Mouse (Mus musculus) lung, embryonic 15.5 days (tissue): ENCODE measurements around the gene Tll2. TPM values are rescaled to one million over a fixed set of nuclear protein-coding genes. Genes with fewer than 3 reads are reported as not detected.

Experiments used
- ATAC-seq: fragments of 200-750 bp; cut with Nextera tagmentation; 2 replicates; pipeline ENCODE4 v1.8.0; 2017; ENCODE audit warnings: moderate number of reproducible peaks, borderline replicate concordance; ENCODE audit not compliant: low FRiP score, low TSS enrichment; ENCODE audit errors: extremely low read depth
- H3K27ac ChIP-seq: fragments of 300-500 bp; sonication (generic); 2 replicates; pipeline ENCODE4 v1.5.1; 2015; ENCODE audit warnings: moderate library complexity, mild to moderate bottlenecking, inconsistent platforms
- H3K27me3 ChIP-seq: fragments of 300-500 bp; sonication (generic); 2 replicates; pipeline ENCODE4 v1.6.1; 2015; ENCODE audit warnings: inconsistent platforms
- H3K36me3 ChIP-seq: fragments of 300-500 bp; sonication (generic); 2 replicates; pipeline ENCODE4 v1.6.1; 2015; ENCODE audit warnings: inconsistent platforms
- H3K4me1 ChIP-seq: fragments of 300-500 bp; sonication (generic); 2 replicates; pipeline ENCODE4 v1.6.1; 2015; ENCODE audit warnings: inconsistent platforms
- H3K4me2 ChIP-seq: fragments of 300-500 bp; sonication (generic); 2 replicates; pipeline ENCODE4 v1.6.1; 2015; ENCODE audit warnings: inconsistent platforms, mild to moderate bottlenecking, moderate library complexity
- H3K4me3 ChIP-seq: fragments of 300-500 bp; sonication (generic); 2 replicates; pipeline ENCODE4 v1.5.1; 2015; ENCODE audit warnings: mild to moderate bottlenecking, inconsistent platforms
- H3K9ac ChIP-seq: fragments of 300-500 bp; sonication (generic); 2 replicates; pipeline ENCODE4 v1.6.1; 2015; ENCODE audit warnings: inconsistent platforms
- H3K9me3 ChIP-seq: fragments of 300-500 bp; sonication (generic); 2 replicates; pipeline ENCODE4 v1.6.1; 2016; ENCODE audit warnings: inconsistent platforms
- WGBS: fragments of 180-500 bp; shearing (Covaris S2); methylation state at CpG from one replicate; pipeline ENCODE4 v1.1.7; 2015; 5-methylcytosine and 5-hydroxymethylcytosine counted together
- polyA plus RNA-seq: library from polyadenylated mRNA; unstranded; fragments of >200 nt; fragmentation: Nextera tagmentation; extraction: Ambion mirVana; gene quantifications from 2 replicates; pipeline ENCODE4 v1.2.1, GENCODE M21; 2015

Gene Tll2
- polyA plus RNA-seq, 1 experiment from 2014 or later, result not detected

- Histone ChIP-seq H3K36me3 (no peaks in the 10 kb centered on the region), H3K27ac (no peak overlapping the region), H3K9me3 (no peaks in the 10 kb centered on the region), H3K9ac (no peak overlapping the region), H3K4me1 (no peaks in the 10 kb centered on the region), H3K4me2 (no peak overlapping the region), H3K27me3 (no peaks in the 10 kb centered on the region), H3K4me3 (no peak overlapping the region)
- WGBS, result 67% methylated on average over 4 of the region's 4 CpGs
- no peak for ATAC-seq
Measured at GRCm38 (mm10) chr19:41152462-41152861, 54.2 kb downstream of the Tll2 start.

GRCm38 (mm10) chr19:41152016-41152370 lies 54.6 kb downstream of the Tll2 start:
- H3K4me3 ChIP-seq, result no peak overlapping the region
- 88% methylated on average over 3 of the region's 3 CpGs for WGBS
- H3K9ac ChIP-seq, result no peak overlapping the region
- no peaks in the 10 kb centered on the region for H3K9me3 ChIP-seq
- H3K27me3 ChIP-seq, result no peaks in the 10 kb centered on the region
- no peaks in the 10 kb centered on the region for H3K4me1 ChIP-seq
- no peak overlapping the region; the same call in 1 of the 2 replicates for H3K27ac ChIP-seq
- no peak for ATAC-seq
- H3K36me3 ChIP-seq, result no peaks in the 10 kb centered on the region
- H3K4me2 ChIP-seq, result no peak overlapping the region

- H3K4me2 ChIP-seq, result no peak overlapping the region
- ATAC-seq, result no peak
- H3K4me3 ChIP-seq, result no peak overlapping the region
- H3K4me1 ChIP-seq, result no peaks in the 10 kb centered on the region
- no peak overlapping the region for H3K27ac ChIP-seq
- H3K36me3 ChIP-seq, result no peaks in the 10 kb centered on the region
- no peak overlapping the region for H3K9ac ChIP-seq
- H3K9me3 ChIP-seq, result no peaks in the 10 kb centered on the region
- WGBS, result 57% methylated on average over 7 of the region's 7 CpGs
- H3K27me3 ChIP-seq, result no peaks in the 10 kb centered on the region
Measured at GRCm38 (mm10) chr19:41151321-41152015, 55.2 kb downstream of the Tll2 start.

- Histone ChIP-seq H3K4me1 (no peaks in the 10 kb centered on the region), H3K9ac (no peak overlapping the region), H3K36me3 (no peaks in the 10 kb centered on the region), H3K4me3 (no peak overlapping the region), H3K27me3 (no peaks in the 10 kb centered on the region), H3K27ac (no peak overlapping the region), H3K4me2 (no peak overlapping the region), H3K9me3 (no peaks in the 10 kb centered on the region)
- no peak for ATAC-seq
- WGBS, result 64% methylated on average over 8 of the region's 8 CpGs
Measured at GRCm38 (mm10) chr19:41140961-41141360, 65.7 kb downstream of the Tll2 start.

- H3K4me1 ChIP-seq, result no peaks in the 10 kb centered on the region
- H3K36me3 ChIP-seq, result no peaks in the 10 kb centered on the region
- no peaks in the 10 kb centered on the region for H3K9me3 ChIP-seq
- no peak overlapping the region for H3K27ac ChIP-seq
- no peak for ATAC-seq
- H3K9ac ChIP-seq, result no peak overlapping the region
- 42% methylated on average over 4 of the region's 4 CpGs for WGBS
- no peak overlapping the region for H3K4me2 ChIP-seq
- H3K4me3 ChIP-seq, result no peak overlapping the region
- H3K27me3 ChIP-seq, result no peaks in the 10 kb centered on the region
Measured at GRCm38 (mm10) chr19:41139629-41140028, 67.0 kb downstream of the Tll2 start.

- no peak overlapping the region for H3K9ac ChIP-seq
- no peaks in the 10 kb centered on the region for H3K27me3 ChIP-seq
- H3K4me2 ChIP-seq, result no peak overlapping the region
- 0 out of 2 replicates have a peak, but pooled peaks cover 3% of the 10 kb centered on the region for H3K4me1 ChIP-seq
- ATAC-seq, result no peak
- H3K4me3 ChIP-seq, result no peak overlapping the region
- WGBS, result 52% methylated on average over 3 of the region's 3 CpGs
- H3K9me3 ChIP-seq, result no peaks in the 10 kb centered on the region
- H3K27ac ChIP-seq, result no peak overlapping the region
- no peaks in the 10 kb centered on the region for H3K36me3 ChIP-seq
Measured at GRCm38 (mm10) chr19:41123009-41123408, 83.6 kb downstream of the Tll2 start.

- H3K36me3 ChIP-seq, result no peaks in the 10 kb centered on the region
- H3K4me1 ChIP-seq, result 0 out of 2 replicates have a peak, but pooled peaks cover 3% of the 10 kb centered on the region
- no peak overlapping the region for H3K9ac ChIP-seq
- H3K9me3 ChIP-seq, result no peaks in the 10 kb centered on the region
- ATAC-seq, result no peak
- H3K4me2 ChIP-seq, result no peak overlapping the region
- WGBS, result 86% methylated on average over 13 of the region's 13 CpGs
- H3K27me3 ChIP-seq, result no peaks in the 10 kb centered on the region
- H3K27ac ChIP-seq, result no peak overlapping the region
- no peak overlapping the region for H3K4me3 ChIP-seq
Measured at GRCm38 (mm10) chr19:41119924-41120323, 86.7 kb downstream of the Tll2 start.

- H3K4me3 ChIP-seq, result no peak overlapping the region
- no peak overlapping the region for H3K4me2 ChIP-seq
- WGBS, result 37% methylated on average over 6 of the region's 6 CpGs
- H3K9me3 ChIP-seq, result no peaks in the 10 kb centered on the region
- H3K9ac ChIP-seq, result no peak overlapping the region
- no peaks in the 10 kb centered on the region for H3K36me3 ChIP-seq
- H3K4me1 ChIP-seq, result 0 out of 2 replicates have a peak, but pooled peaks cover 3% of the 10 kb centered on the region
- peaks cover 8% of the 10 kb centered on the region; the same call in 1 of the 2 replicates for H3K27me3 ChIP-seq
- no peak overlapping the region for H3K27ac ChIP-seq
- ATAC-seq, result peak; percentile 57; the same call in 1 of the 2 replicates
Measured at GRCm38 (mm10) chr19:41118346-41118745, 88.3 kb downstream of the Tll2 start.

GRCm38 (mm10) chr19:41117334-41117733 lies 89.3 kb downstream of the Tll2 start:
- H3K4me2 ChIP-seq, result no peak overlapping the region
- no peaks in the 10 kb centered on the region for H3K9me3 ChIP-seq
- 0 out of 2 replicates have a peak, but pooled peaks cover 6% of the 10 kb centered on the region for H3K4me1 ChIP-seq
- no peak for ATAC-seq
- H3K9ac ChIP-seq, result no peak overlapping the region
- H3K27me3 ChIP-seq, result peaks cover 8% of the 10 kb centered on the region; the same call in 1 of the 2 replicates
- no peaks in the 10 kb centered on the region for H3K36me3 ChIP-seq
- no peak overlapping the region for H3K27ac ChIP-seq
- WGBS, result 74% methylated on average over 4 of the region's 4 CpGs
- H3K4me3 ChIP-seq, result no peak overlapping the region

GRCm38 (mm10) chr19:41114611-41115010 lies 92.0 kb downstream of the Tll2 start:
- H3K4me3 ChIP-seq, result no peak overlapping the region
- no peaks in the 10 kb centered on the region for H3K9me3 ChIP-seq
- 33% methylated on average over 5 of the region's 5 CpGs for WGBS

GRCm38 (mm10) chr19:41113911-41114531 lies 92.6 kb downstream of the Tll2 start:
- Histone ChIP-seq H3K27me3 (peaks cover 8% of the 10 kb centered on the region; the same call in 1 of the 2 replicates), H3K36me3 (no peaks in the 10 kb centered on the region), H3K27ac (no peak overlapping the region), H3K9me3 (no peaks in the 10 kb centered on the region), H3K4me3 (no peak overlapping the region), H3K4me2 (no peak overlapping the region), H3K4me1 (peaks cover 12% of the 10 kb centered on the region; the same call in 1 of the 2 replicates), H3K9ac (no peak overlapping the region)
- no peak for ATAC-seq
- 63% methylated on average over 17 of the region's 17 CpGs for WGBS

More at GRCm38 (mm10) chr19:41114611-41115010, 92.0 kb downstream of the Tll2 start:
- Histone ChIP-seq H3K4me2 (no peak overlapping the region), H3K36me3 (no peaks in the 10 kb centered on the region), H3K9ac (no peak overlapping the region), H3K27ac (no peak overlapping the region), H3K27me3 (peaks cover 8% of the 10 kb centered on the region; the same call in 1 of the 2 replicates), H3K4me1 (0 out of 2 replicates have a peak, but pooled peaks cover 8% of the 10 kb centered on the region)
- no peak for ATAC-seq

- H3K27me3 ChIP-seq, result peaks cover 8% of the 10 kb centered on the region; the same call in 1 of the 2 replicates
- WGBS, result 20% methylated on average over 6 of the region's 6 CpGs
Measured at GRCm38 (mm10) chr19:41112609-41113008, 94.0 kb downstream of the Tll2 start.

More at GRCm38 (mm10) chr19:41112609-41113008, 94.0 kb downstream of the Tll2 start:
- H3K36me3 ChIP-seq, result no peaks in the 10 kb centered on the region
- H3K27ac ChIP-seq, result no peak overlapping the region
- H3K4me2 ChIP-seq, result no peak overlapping the region
- peaks cover 9% of the 10 kb centered on the region; the same call in 1 of the 2 replicates for H3K4me1 ChIP-seq
- no peaks in the 10 kb centered on the region for H3K9me3 ChIP-seq
- no peak overlapping the region for H3K4me3 ChIP-seq
- no peak overlapping the region for H3K9ac ChIP-seq
- no peak for ATAC-seq
